ENCODE assay signal across 17 mouse cellular contexts in genomic region chr2:106538329-106538728, GRCm38 (mm10).
DNase-seq lines count a peak whose midpoint lies in the region; ATAC-seq and TF ChIP-seq lines count a peak whose summit lies in the region.
"Had no signal": no experiment of that assay in that cellular context is flagged by ENCODE, and none has a peak within 500 bp of the region (broad histone marks: within the 10 kb centered on the region; RNA-seq: fewer than 3 reads in every experiment).

No protein-coding gene starts in this region.

- no peak overlapping the region for H3K4me2 ChIP-seq in hindbrain, embryonic 14.5 days (replicated peaks)
- no peak overlapping the region for H3K4me2 ChIP-seq in hindbrain, postnatal 0 days (ENCODE audit: low read depth, low read length)
- no peak overlapping the region for H3K4me2 ChIP-seq in midbrain, embryonic 15.5 days
- no peak overlapping the region for H3K4me2 ChIP-seq in neural tube, embryonic 13.5 days
- H3K4me2 ChIP-seq: embryonic facial prominence, embryonic 12.5 days; forebrain, embryonic 13.5 days; heart, embryonic 13.5 days had no signal

- H3K27me3 ChIP-seq in hindbrain, embryonic 14.5 days (ENCODE audit: control insufficient read depth, insufficient read depth, low read length) = no peaks in the 10 kb centered on the region
- H3K27me3 ChIP-seq in hindbrain, postnatal 0 days (ENCODE audit: insufficient read depth, low read length) = no peaks in the 10 kb centered on the region
- H3K27me3 ChIP-seq in midbrain, embryonic 15.5 days (replicated peaks) = no peaks in the 10 kb centered on the region
- H3K27me3 ChIP-seq in midbrain, embryonic 10.5 days (ENCODE audit: low read depth, poor library complexity, severe bottlenecking) = no peaks in the 10 kb centered on the region
- no peaks in the 10 kb centered on the region for H3K27me3 ChIP-seq in limb, embryonic 10.5 days (ENCODE audit: low read depth, poor library complexity, severe bottlenecking)
- no peaks in the 10 kb centered on the region for H3K27me3 ChIP-seq in neural tube, embryonic 13.5 days
- H3K27me3 ChIP-seq: embryonic facial prominence, embryonic 12.5 days; forebrain, embryonic 13.5 days; heart, embryonic 13.5 days had no signal

- peak overlapping the region; percentile 32; the same call in 1 of the 2 replicates for H3K27ac ChIP-seq in hindbrain, embryonic 14.5 days
- no peak overlapping the region for H3K27ac ChIP-seq in hindbrain, postnatal 0 days
- H3K27ac ChIP-seq in midbrain, embryonic 15.5 days = no peak overlapping the region
- H3K27ac ChIP-seq in midbrain, embryonic 10.5 days (replicated peaks) = no peak overlapping the region
- peak overlapping the region; percentile 25; the same call in 1 of the 2 replicates for H3K27ac ChIP-seq in limb, embryonic 10.5 days
- 0 out of 2 replicates have a peak overlapping the region, but pooled peaks have one; percentile 30 for H3K27ac ChIP-seq in neural tube, embryonic 13.5 days (replicated peaks)
- H3K27ac ChIP-seq: embryonic facial prominence, embryonic 12.5 days; forebrain, embryonic 13.5 days; heart, embryonic 13.5 days had no signal

- no peak for TF ChIP-seq CTCF in hindbrain, postnatal 0 days (IDR thresholded peaks at IDR 0.05; ENCODE audit: low read depth)

- H3K9ac ChIP-seq in hindbrain, embryonic 14.5 days = no peak overlapping the region; the same call in 1 of the 2 replicates
- H3K9ac ChIP-seq in hindbrain, postnatal 0 days (replicated peaks; ENCODE audit: low read length) = no peak overlapping the region
- H3K9ac ChIP-seq in midbrain, embryonic 15.5 days = no peak overlapping the region
- no peak overlapping the region for H3K9ac ChIP-seq in neural tube, embryonic 13.5 days
- H3K9ac ChIP-seq: embryonic facial prominence, embryonic 12.5 days; forebrain, embryonic 13.5 days; forebrain, postnatal 0 days; heart, embryonic 13.5 days had no signal

- no peak for DNase-seq in hindbrain, embryonic 14.5 days (ENCODE audit: low spot score)
- DNase-seq in hindbrain, postnatal 0 days (ENCODE audit: low spot score) = no peak
- DNase-seq in midbrain, embryonic 10.5 days (ENCODE audit: low spot score) = no peak
- DNase-seq in limb, embryonic 10.5 days (ENCODE audit: low spot score) = no peak
- DNase-seq in adipocyte (ENCODE audit: low spot score) = no peak
- no peak for DNase-seq in spleen, postnatal 14 days (ENCODE audit: low spot score in 2 of 2)
- DNase-seq: adrenal gland, adult 8-10 months; adrenal gland, postnatal 36 days; embryo, embryonic 11 days; forebrain, postnatal 0 days; gastrocnemius, postnatal 14 days; heart, postnatal 36 days had no signal

- H3K9me3 ChIP-seq in hindbrain, embryonic 14.5 days (ENCODE audit: control insufficient read depth, low read length) = no peaks in the 10 kb centered on the region
- no peaks in the 10 kb centered on the region for H3K9me3 ChIP-seq in hindbrain, postnatal 0 days (ENCODE audit: low read length)
- no peaks in the 10 kb centered on the region for H3K9me3 ChIP-seq in midbrain, embryonic 15.5 days
- no peaks in the 10 kb centered on the region for H3K9me3 ChIP-seq in midbrain, embryonic 10.5 days (replicated peaks)
- no peaks in the 10 kb centered on the region for H3K9me3 ChIP-seq in limb, embryonic 10.5 days (replicated peaks)
- H3K9me3 ChIP-seq in neural tube, embryonic 13.5 days = no peaks in the 10 kb centered on the region
- H3K9me3 ChIP-seq: embryonic facial prominence, embryonic 12.5 days; forebrain, embryonic 13.5 days; heart, embryonic 13.5 days had no signal

- peak; percentile 49; the same call in 1 of the 2 replicates for ATAC-seq in hindbrain, embryonic 14.5 days (ENCODE audit: low FRiP score)
- no peak for ATAC-seq in hindbrain, postnatal 0 days
- ATAC-seq in midbrain, embryonic 15.5 days (replicated peaks) = peak; percentile 51; the same call in 1 of the 2 replicates
- peak; percentile 32; the same call in 1 of the 2 replicates for ATAC-seq in neural tube, embryonic 13.5 days (ENCODE audit: low read depth)
- ATAC-seq: forebrain, embryonic 13.5 days; forebrain, postnatal 0 days had no signal

- H3K4me1 ChIP-seq in hindbrain, embryonic 14.5 days (replicated peaks; ENCODE audit: control insufficient read depth, insufficient read depth, low read length) = peaks cover 10% of the 10 kb centered on the region; the same call in 1 of the 2 replicates
- H3K4me1 ChIP-seq in hindbrain, postnatal 0 days (ENCODE audit: insufficient read depth, low read length) = no peaks in the 10 kb centered on the region; the same call in 1 of the 2 replicates
- H3K4me1 ChIP-seq in midbrain, embryonic 15.5 days = 0 out of 2 replicates have a peak, but pooled peaks cover 2% of the 10 kb centered on the region
- peaks cover 5% of the 10 kb centered on the region; the same call in 1 of the 2 replicates for H3K4me1 ChIP-seq in midbrain, embryonic 10.5 days
- peaks cover 27% of the 10 kb centered on the region for H3K4me1 ChIP-seq in limb, embryonic 10.5 days
- peaks cover 9% of the 10 kb centered on the region for H3K4me1 ChIP-seq in neural tube, embryonic 13.5 days (replicated peaks)
- H3K4me1 ChIP-seq: embryonic facial prominence, embryonic 12.5 days had no signal

- H3K36me3 ChIP-seq in hindbrain, embryonic 14.5 days (replicated peaks; ENCODE audit: control insufficient read depth, insufficient read depth) = no peaks in the 10 kb centered on the region
- H3K36me3 ChIP-seq in hindbrain, postnatal 0 days (ENCODE audit: insufficient read depth, low read length) = no peaks in the 10 kb centered on the region
- no peaks in the 10 kb centered on the region for H3K36me3 ChIP-seq in midbrain, embryonic 15.5 days (replicated peaks)
- no peaks in the 10 kb centered on the region for H3K36me3 ChIP-seq in midbrain, embryonic 10.5 days
- H3K36me3 ChIP-seq in limb, embryonic 10.5 days = no peaks in the 10 kb centered on the region
- no peaks in the 10 kb centered on the region for H3K36me3 ChIP-seq in neural tube, embryonic 13.5 days
- H3K36me3 ChIP-seq: embryonic facial prominence, embryonic 12.5 days; heart, embryonic 13.5 days had no signal

- 66% methylated on average over 4 of the region's 4 CpGs for WGBS in hindbrain, embryonic 14.5 days
- WGBS in hindbrain, postnatal 0 days = 64% methylated on average over 4 of the region's 4 CpGs
- WGBS in midbrain, embryonic 15.5 days = 70% methylated on average over 4 of the region's 4 CpGs
- WGBS in midbrain, embryonic 10.5 days = 89% methylated on average over 4 of the region's 4 CpGs
- 75% methylated on average over 4 of the region's 4 CpGs for whole genome bisulfite sequencing in limb, embryonic 10.5 days
- 71% methylated on average over 4 of the region's 4 CpGs for WGBS in neural tube, embryonic 13.5 days

- H3K4me3 ChIP-seq in hindbrain, embryonic 14.5 days (replicated peaks; ENCODE audit: low read length) = no peak overlapping the region
- no peak overlapping the region for H3K4me3 ChIP-seq in hindbrain, postnatal 0 days (ENCODE audit: low read length)
- no peak overlapping the region for H3K4me3 ChIP-seq in midbrain, embryonic 15.5 days
- H3K4me3 ChIP-seq in midbrain, embryonic 10.5 days = no peak overlapping the region
- H3K4me3 ChIP-seq in limb, embryonic 10.5 days = no peak overlapping the region
- no peak overlapping the region for H3K4me3 ChIP-seq in neural tube, embryonic 13.5 days
- H3K4me3 ChIP-seq: embryonic facial prominence, embryonic 12.5 days; forebrain, embryonic 13.5 days; heart, embryonic 13.5 days had no signal

Comparison
In these comparisons a context has a peak if more than half of its experiments do, and no peak if none do; other contexts are left out.
1. H3K27ac ChIP-seq: peak in hindbrain, embryonic 14.5 days (single experiment), limb, embryonic 10.5 days (single experiment) and neural tube, embryonic 13.5 days (single experiment); none in hindbrain, postnatal 0 days (single experiment), midbrain, embryonic 15.5 days (single experiment) and midbrain, embryonic 10.5 days (single experiment).